Mouse (Mus musculus): ENCODE results near the gene Slc16a7. TPM values are rescaled to one million over a fixed set of nuclear protein-coding genes. Genes with fewer than 3 reads are reported as not detected.
A peak's percentile ranks its signal among the peaks of the same experiment; 100 is the strongest.

The Slc16a7 gene
- total and polyA plus RNA-seq, 2 experiments = 26.8 to 79.7 TPM

DNA sequence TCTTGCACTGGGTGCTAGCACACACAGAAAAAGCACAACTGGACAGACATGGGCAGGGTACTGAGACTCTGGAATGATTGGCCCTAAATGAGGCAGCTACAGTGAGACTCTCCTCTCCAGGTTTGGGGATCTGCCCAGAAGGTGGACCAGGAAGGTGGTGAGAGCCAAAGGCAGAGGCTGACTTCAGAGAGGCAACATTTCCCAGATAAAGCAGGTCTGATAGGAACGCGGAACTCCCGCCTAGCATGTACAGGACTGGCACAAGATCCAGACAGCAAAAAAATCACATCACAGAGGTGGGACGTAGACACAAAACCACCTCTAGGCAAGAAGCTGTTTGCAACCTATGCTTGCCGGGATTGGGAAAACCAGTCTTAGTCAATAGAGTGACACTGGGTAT, 55.5 kb downstream of the Slc16a7 start:
- Histone ChIP-seq H3K27me3 (ENCODE audit: control insufficient read depth, insufficient read depth, low read length) (no peaks in the 10 kb centered on the region), H3K4me1 (ENCODE audit: control insufficient read depth, insufficient read depth, low read length) (peaks cover 1% of the 10 kb centered on the region; the same call in 1 of the 2 replicates), H3K79me2 (ENCODE audit: control insufficient read depth, insufficient read depth, low read length) (no peaks in the 10 kb centered on the region), H3K9ac (ENCODE audit: low read depth, low read length) (no peak overlapping the region), H3K4me3 (ENCODE audit: insufficient read depth, low read depth, low read length) (no peak overlapping the region), H3K36me3 (ENCODE audit: control insufficient read depth, insufficient read depth, low read length) (no peaks in the 10 kb centered on the region), H3K27ac (replicated peaks; ENCODE audit: insufficient read depth, low read depth, low read length) (no peak overlapping the region)
- WGBS = 90% methylated on average over 5 of the region's 5 CpGs
- TF ChIP-seq POLR2A (IDR thresholded peaks at IDR 0.05; ENCODE audit: extremely low read depth, insufficient read depth, low read length) (no peak), CTCF (IDR thresholded peaks at IDR 0.05; ENCODE audit: low read depth, low read length) (no peak)
- no peak for DNase-seq (ENCODE audit: extremely low read depth, low read depth, low spot score)

DNA sequence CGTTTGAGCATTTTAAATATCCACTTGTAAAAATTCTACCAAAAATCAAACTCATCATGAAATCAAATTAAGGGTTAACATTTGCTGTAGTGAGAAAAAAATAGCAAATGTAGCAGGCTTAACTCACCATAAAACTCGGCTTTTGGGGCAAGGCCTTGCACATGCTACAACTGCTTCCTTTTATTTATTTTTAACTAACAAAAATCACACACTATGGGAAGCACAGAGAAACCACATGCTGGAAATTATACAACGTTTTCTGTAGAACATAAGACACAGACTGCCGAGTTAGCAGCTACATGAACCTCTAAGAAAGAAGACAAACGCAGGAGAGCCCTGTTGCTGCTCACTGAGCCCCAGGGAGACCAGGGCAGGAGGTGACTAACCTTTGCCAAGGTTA, 57.9 kb downstream of the Slc16a7 start:
- peaks cover 2% of the 10 kb centered on the region; the same call in 1 of the 2 replicates for H3K79me2 ChIP-seq (ENCODE audit: control insufficient read depth, insufficient read depth, low read length)
- 63% methylated on average over 5 of the region's 5 CpGs for WGBS
- no peaks in the 10 kb centered on the region for H3K27me3 ChIP-seq (ENCODE audit: control insufficient read depth, insufficient read depth, low read length)
- TF ChIP-seq POLR2A (IDR thresholded peaks at IDR 0.05; ENCODE audit: extremely low read depth, insufficient read depth, low read length) (no peak), CTCF (IDR thresholded peaks at IDR 0.05; ENCODE audit: low read depth, low read length) (no peak)
- H3K4me1 ChIP-seq (ENCODE audit: control insufficient read depth, insufficient read depth, low read length) = peaks cover 7% of the 10 kb centered on the region; the same call in 1 of the 2 replicates
- DNase-seq (ENCODE audit: extremely low read depth, low read depth, low spot score) = no peak
- H3K9ac ChIP-seq (ENCODE audit: low read depth, low read length) = no peak overlapping the region
- no peaks in the 10 kb centered on the region for H3K36me3 ChIP-seq (ENCODE audit: control insufficient read depth, insufficient read depth, low read length)
- no peak overlapping the region for H3K27ac ChIP-seq (replicated peaks; ENCODE audit: insufficient read depth, low read depth, low read length)
- no peak overlapping the region for H3K4me3 ChIP-seq (ENCODE audit: insufficient read depth, low read depth, low read length)

- WGBS = 19% methylated on average over 16 of the region's 16 CpGs
- no peak for TF ChIP-seq POLR2A (IDR thresholded peaks at IDR 0.05; ENCODE audit: extremely low read depth, insufficient read depth, low read length)
- Histone ChIP-seq H3K27ac (replicated peaks; ENCODE audit: insufficient read depth, low read depth, low read length) (peak overlapping the region; percentile 28; the same call in 1 of the 2 replicates), H3K4me3 (ENCODE audit: insufficient read depth, low read depth, low read length) (peak overlapping the region; percentile 41; the same call in 1 of the 2 replicates), H3K27me3 (ENCODE audit: control insufficient read depth, insufficient read depth, low read length) (no peaks in the 10 kb centered on the region), H3K36me3 (ENCODE audit: control insufficient read depth, insufficient read depth, low read length) (no peaks in the 10 kb centered on the region), H3K79me2 (ENCODE audit: control insufficient read depth, insufficient read depth, low read length) (peaks cover 2% of the 10 kb centered on the region; the same call in 1 of the 2 replicates), H3K4me1 (ENCODE audit: control insufficient read depth, insufficient read depth, low read length) (peaks cover 16% of the 10 kb centered on the region), H3K9ac (ENCODE audit: low read depth, low read length) (peak overlapping the region; percentile 15; the same call in 1 of the 2 replicates)
- peak; percentile 94 for DNase-seq (ENCODE audit: extremely low read depth, low read depth, low spot score)
Measured at GRCm38 (mm10) chr10:125328331-125329063, 60.8 kb downstream of the Slc16a7 start.

DNA sequence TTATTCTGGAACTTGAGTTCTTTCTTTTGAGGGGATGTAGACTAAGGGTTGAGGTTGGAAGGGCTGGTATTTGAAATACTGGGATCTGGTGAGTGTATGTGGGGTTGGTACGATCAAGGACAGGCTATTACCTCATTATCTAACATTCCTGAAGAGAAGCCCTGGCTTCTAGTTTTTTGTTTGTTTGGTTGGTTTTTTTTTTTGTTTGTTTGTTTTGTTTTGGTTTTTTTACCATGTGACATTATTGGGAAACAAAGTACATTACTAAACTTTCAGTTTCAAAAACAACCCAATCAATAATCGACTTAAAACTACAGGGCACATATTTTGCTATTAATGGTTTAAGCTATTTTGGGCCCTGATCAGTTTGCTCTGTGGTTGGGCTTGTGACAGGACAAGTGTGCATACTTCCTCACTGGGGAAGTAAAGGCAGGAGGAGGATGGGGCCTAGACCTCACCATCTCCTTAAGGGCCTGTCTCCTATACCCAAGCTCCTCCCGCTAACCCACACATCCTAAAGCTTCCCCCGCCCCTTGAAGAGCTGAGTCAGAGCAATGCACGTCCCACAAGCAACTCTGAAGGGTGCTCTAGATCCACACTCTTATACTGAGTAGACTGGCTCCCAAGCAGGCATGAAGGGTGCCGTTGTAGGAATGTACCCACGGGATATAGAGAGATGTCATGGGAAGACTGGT, 64.2 kb downstream of the Slc16a7 start:
- H3K4me1 ChIP-seq (ENCODE audit: control insufficient read depth, insufficient read depth, low read length) = peaks cover 22% of the 10 kb centered on the region
- H3K79me2 ChIP-seq (ENCODE audit: control insufficient read depth, insufficient read depth, low read length) = peaks cover 11% of the 10 kb centered on the region; the same call in 1 of the 2 replicates
- TF ChIP-seq CTCF (IDR thresholded peaks at IDR 0.05; ENCODE audit: low read depth, low read length) (no peak), POLR2A (IDR thresholded peaks at IDR 0.05; ENCODE audit: extremely low read depth, insufficient read depth, low read length) (no peak)
- 62% methylated on average over 7 of the region's 7 CpGs for WGBS
- peak; percentile 92 for DNase-seq (ENCODE audit: extremely low read depth, low read depth, low spot score)
- no peak overlapping the region for H3K4me3 ChIP-seq (ENCODE audit: insufficient read depth, low read depth, low read length)
- H3K27ac ChIP-seq (replicated peaks; ENCODE audit: insufficient read depth, low read depth, low read length) = peak overlapping the region; percentile 76
- H3K9ac ChIP-seq (ENCODE audit: low read depth, low read length) = no peak overlapping the region
- H3K36me3 ChIP-seq (ENCODE audit: control insufficient read depth, insufficient read depth, low read length) = no peaks in the 10 kb centered on the region
- no peaks in the 10 kb centered on the region for H3K27me3 ChIP-seq (ENCODE audit: control insufficient read depth, insufficient read depth, low read length)

DNA sequence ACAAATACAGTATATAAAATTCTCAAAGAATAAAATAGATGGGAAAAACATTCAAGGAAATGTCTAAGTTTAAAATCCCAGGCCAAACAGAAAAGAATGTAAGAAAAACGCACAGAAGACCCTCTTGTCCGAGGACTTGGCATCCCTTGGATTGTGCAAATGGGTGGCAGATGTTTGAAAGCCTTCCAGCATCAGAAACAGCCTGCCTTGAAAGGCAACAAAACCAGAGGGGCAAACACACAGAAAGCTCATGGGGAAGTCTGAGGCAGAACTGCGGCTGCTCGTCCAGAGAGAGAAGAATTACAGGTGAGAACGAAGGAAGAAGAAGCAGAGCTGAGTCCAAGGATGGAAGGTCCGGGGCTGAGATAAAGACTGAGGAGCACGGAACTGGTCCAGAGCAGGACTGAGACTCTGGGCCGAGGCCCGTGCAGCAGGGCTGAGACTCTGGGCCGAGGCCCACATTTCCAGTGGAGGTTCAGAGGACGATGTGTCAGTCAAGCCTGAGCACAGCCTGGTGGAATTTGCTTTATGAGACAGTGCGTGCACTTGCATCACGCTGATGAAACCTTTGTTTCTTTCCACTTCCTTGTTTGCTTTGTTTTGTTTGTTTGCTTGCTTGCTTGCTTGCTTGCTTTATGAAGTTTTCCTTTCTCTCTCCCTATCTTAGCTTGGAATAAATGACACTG, 65.0 kb downstream of the Slc16a7 start:
- peak; percentile 95 for DNase-seq (ENCODE audit: extremely low read depth, low read depth, low spot score)
- Histone ChIP-seq H3K27me3 (ENCODE audit: control insufficient read depth, insufficient read depth, low read length) (no peaks in the 10 kb centered on the region), H3K4me1 (ENCODE audit: control insufficient read depth, insufficient read depth, low read length) (peaks cover 22% of the 10 kb centered on the region), H3K79me2 (ENCODE audit: control insufficient read depth, insufficient read depth, low read length) (peaks cover 11% of the 10 kb centered on the region; the same call in 1 of the 2 replicates), H3K27ac (replicated peaks; ENCODE audit: insufficient read depth, low read depth, low read length) (peak overlapping the region; percentile 76), H3K36me3 (ENCODE audit: control insufficient read depth, insufficient read depth, low read length) (no peaks in the 10 kb centered on the region), H3K4me3 (ENCODE audit: insufficient read depth, low read depth, low read length) (no peak overlapping the region), H3K9ac (ENCODE audit: low read depth, low read length) (0 out of 2 replicates have a peak overlapping the region, but pooled peaks have one; percentile 28)
- no peak for TF ChIP-seq CTCF (IDR thresholded peaks at IDR 0.05; ENCODE audit: low read depth, low read length)
- TF ChIP-seq POLR2A (IDR thresholded peaks at IDR 0.05; ENCODE audit: extremely low read depth, insufficient read depth, low read length) = no peak
- 34% methylated on average over 13 of the region's 13 CpGs for WGBS
